Mouse (Mus musculus) midbrain, embryonic 14.5 days (tissue): ENCODE measurements around the gene Cep170. TPM values are rescaled to one million over a fixed set of nuclear protein-coding genes. Genes with fewer than 3 reads are reported as not detected.

Experiments used
- ATAC-seq: fragments of 200-750 bp; cut with Nextera tagmentation; 2 replicates; pipeline ENCODE4 v1.8.0; 2017; ENCODE audit warnings: moderate number of reproducible peaks, moderate library complexity; ENCODE audit not compliant: low FRiP score, low TSS enrichment
- DNase-seq: peaks from one replicate; pipeline ENCODE4 v3.0.0-alpha.2; 2015
- H3K27ac ChIP-seq: fragments of 300-500 bp; sonication (generic); replicated peaks from 2 replicates; pipeline ENCODE4 v1.5.1; 2014; ENCODE audit warnings: mild to moderate bottlenecking, low read depth, low read length, moderate library complexity
- H3K27me3 ChIP-seq: fragments of 300-500 bp; sonication (generic); 2 replicates; pipeline ENCODE4 v1.6.1; 2014; ENCODE audit warnings: low read length, control low read depth, mixed read lengths; ENCODE audit not compliant: control insufficient read depth, insufficient read depth
- H3K36me3 ChIP-seq: fragments of 300-500 bp; sonication (generic); 2 replicates; pipeline ENCODE4 v1.6.1; 2014; ENCODE audit warnings: low read length, control low read depth; ENCODE audit not compliant: control insufficient read depth, insufficient read depth
- H3K4me1 ChIP-seq: fragments of 300-500 bp; sonication (generic); 2 replicates; pipeline ENCODE4 v1.6.1; 2014; ENCODE audit warnings: mild to moderate bottlenecking, antibody characterized with exemption, low read length, control low read depth; ENCODE audit not compliant: control insufficient read depth, insufficient read depth
- H3K4me2 ChIP-seq: fragments of 300-500 bp; sonication (generic); 2 replicates; pipeline ENCODE4 v1.6.1; 2014; ENCODE audit warnings: mild to moderate bottlenecking, low read length, moderate library complexity
- H3K4me3 ChIP-seq: fragments of 300-500 bp; sonication (generic); replicated peaks from 2 replicates; pipeline ENCODE4 v1.5.1; 2014; ENCODE audit warnings: low read depth, low read length
- H3K9ac ChIP-seq: fragments of 300-500 bp; sonication (generic); replicated peaks from 2 replicates; pipeline ENCODE4 v1.6.1; 2014; ENCODE audit warnings: mild to moderate bottlenecking, low read length, moderate library complexity
- H3K9me3 ChIP-seq: fragments of 300-500 bp; sonication (generic); 2 replicates; pipeline ENCODE4 v1.6.1; 2016; ENCODE audit warnings: low read length, control low read depth, mixed read lengths; ENCODE audit not compliant: control insufficient read depth
- WGBS: fragments of 180-500 bp; shearing (Covaris S2); extraction: QIAGEN DNeasy Blood & Tissue Kit; methylation state at CpG from one replicate; pipeline ENCODE4 v1.1.7; 2014; 5-methylcytosine and 5-hydroxymethylcytosine counted together
- microRNA counts: library from miRNA; unstranded; fragments of <30 nt; microRNA quantifications from one replicate; lab custom pipeline; 2016
- microRNA-seq: library from miRNA; unstranded; fragments of <30 nt; microRNA quantifications from one replicate; pipeline ENCODE4, GENCODE M21; 2016
- polyA plus RNA-seq: library from polyadenylated mRNA; unstranded; fragments of >200 nt; fragmentation: Nextera tagmentation; extraction: Ambion mirVana; gene quantifications from 2 replicates; pipeline ENCODE4 v1.2.1, GENCODE M21; 2014

Cep170 gene
- polyA plus RNA-seq, 1 experiment from 2014 or later, result 182 TPM

DNA sequence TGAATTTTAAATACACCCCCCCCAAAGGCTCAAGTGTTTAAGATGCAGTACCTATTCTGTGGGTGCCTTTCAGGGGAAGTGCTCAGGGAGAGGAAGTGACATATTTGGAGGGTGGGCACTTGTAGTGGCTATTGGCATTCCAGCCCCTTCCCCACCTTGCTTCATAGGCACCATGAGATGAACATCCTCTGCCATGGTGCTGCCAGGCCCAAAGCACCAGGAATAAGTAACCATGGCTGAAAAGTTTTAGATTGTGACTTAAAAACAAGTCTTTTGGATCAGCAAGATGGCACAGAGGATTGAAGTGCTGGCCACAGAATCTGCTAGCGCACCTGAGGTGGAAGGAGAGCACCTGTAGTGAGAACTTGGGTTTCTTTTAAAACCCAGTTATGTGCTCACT lies 113.6 kb downstream of the Cep170 start:
- no peak overlapping the region for H3K9ac ChIP-seq

DNA sequence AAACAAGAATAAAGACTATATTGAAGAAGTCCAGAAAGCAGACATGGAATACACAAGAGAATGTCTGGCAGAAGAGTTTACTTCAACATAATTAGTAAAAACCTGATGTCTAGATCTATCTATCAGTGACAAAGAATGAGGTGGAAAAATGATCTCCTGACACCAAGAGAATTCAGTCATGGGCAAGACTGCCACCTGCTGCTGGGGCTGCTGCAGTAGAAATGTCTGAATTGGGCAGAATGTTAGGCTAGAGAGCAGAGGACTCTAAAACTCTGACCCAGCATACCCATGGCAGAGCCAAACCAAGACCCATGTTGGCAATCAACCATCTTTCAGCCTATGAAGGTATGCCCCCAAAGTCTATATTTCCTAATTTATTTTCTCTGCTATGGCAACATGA lies 114.1 kb downstream of the Cep170 start:
- no peak overlapping the region for H3K27ac ChIP-seq
- no peak for ATAC-seq
- H3K9me3 ChIP-seq, result no peaks in the 10 kb centered on the region
- H3K4me1 ChIP-seq, result no peaks in the 10 kb centered on the region
- H3K36me3 ChIP-seq, result no peaks in the 10 kb centered on the region
- H3K9ac ChIP-seq, result no peak overlapping the region
- H3K27me3 ChIP-seq, result no peaks in the 10 kb centered on the region
- no peak overlapping the region for H3K4me3 ChIP-seq
- H3K4me2 ChIP-seq, result no peak overlapping the region
- peak; percentile 68 for DNase-seq

More for the DNA sequence above, 113.6 kb downstream of the Cep170 start:
- Histone ChIP-seq H3K9me3 (no peaks in the 10 kb centered on the region), H3K36me3 (no peaks in the 10 kb centered on the region), H3K4me1 (no peaks in the 10 kb centered on the region), H3K4me2 (no peak overlapping the region), H3K27me3 (no peaks in the 10 kb centered on the region), H3K4me3 (no peak overlapping the region), H3K27ac (no peak overlapping the region)
- 93% methylated on average over 1 of the region's 1 CpGs for WGBS
- DNase-seq (no peak), ATAC-seq (no peak)

DNA sequence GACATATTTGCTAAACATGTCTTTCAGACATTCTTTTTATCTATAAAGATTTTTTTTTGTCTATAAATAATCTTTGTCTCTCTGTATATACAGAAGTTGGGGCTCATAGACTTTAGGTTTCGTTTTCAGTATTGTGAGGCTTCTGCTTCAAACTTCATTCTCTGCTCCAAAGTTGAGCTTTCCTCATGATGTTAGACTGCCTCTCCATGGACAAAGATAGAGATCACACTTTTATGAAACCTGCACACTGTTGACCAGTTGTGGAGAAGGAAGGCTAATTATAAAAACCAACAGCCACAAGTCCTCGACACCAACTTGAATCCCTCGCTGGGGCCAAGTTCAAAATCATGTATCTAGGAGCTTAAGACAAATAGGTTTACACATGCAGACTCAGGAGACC lies 115.2 kb downstream of the Cep170 start:
- Histone ChIP-seq H3K4me3 (no peak overlapping the region), H3K27ac (no peak overlapping the region), H3K9ac (no peak overlapping the region), H3K9me3 (no peaks in the 10 kb centered on the region), H3K4me2 (no peak overlapping the region), H3K4me1 (no peaks in the 10 kb centered on the region), H3K27me3 (no peaks in the 10 kb centered on the region), H3K36me3 (no peaks in the 10 kb centered on the region)
- peak; percentile 72 for DNase-seq
- WGBS, result 82% methylated on average over 3 of the region's 3 CpGs
- ATAC-seq, result no peak

DNA sequence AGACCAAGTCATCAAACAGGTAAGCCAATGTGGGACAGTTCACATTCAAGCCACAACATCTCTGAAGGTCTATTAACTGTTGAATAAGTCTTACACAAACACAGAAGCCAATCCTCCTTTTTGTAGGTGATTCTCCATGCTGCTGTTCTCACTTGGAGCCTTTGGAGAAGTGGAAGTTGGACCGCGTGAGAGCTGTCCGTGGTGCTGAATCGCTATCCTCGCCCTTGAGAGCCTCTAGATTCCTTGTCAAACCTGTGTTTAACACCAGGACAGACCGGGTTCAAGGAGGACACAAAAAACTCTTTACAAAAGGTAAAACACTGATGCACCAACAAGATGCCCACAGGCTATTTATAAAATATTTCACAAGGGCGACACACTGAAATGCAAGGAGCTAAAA lies 116.8 kb downstream of the Cep170 start:
- Histone ChIP-seq H3K4me2 (no peak overlapping the region), H3K9me3 (no peaks in the 10 kb centered on the region), H3K9ac (no peak overlapping the region), H3K27ac (no peak overlapping the region), H3K36me3 (no peaks in the 10 kb centered on the region), H3K27me3 (no peaks in the 10 kb centered on the region), H3K4me3 (no peak overlapping the region), H3K4me1 (no peaks in the 10 kb centered on the region)
- ATAC-seq (no peak), DNase-seq (peak; percentile 56)
- 17% methylated on average over 7 of the region's 7 CpGs for WGBS

DNA sequence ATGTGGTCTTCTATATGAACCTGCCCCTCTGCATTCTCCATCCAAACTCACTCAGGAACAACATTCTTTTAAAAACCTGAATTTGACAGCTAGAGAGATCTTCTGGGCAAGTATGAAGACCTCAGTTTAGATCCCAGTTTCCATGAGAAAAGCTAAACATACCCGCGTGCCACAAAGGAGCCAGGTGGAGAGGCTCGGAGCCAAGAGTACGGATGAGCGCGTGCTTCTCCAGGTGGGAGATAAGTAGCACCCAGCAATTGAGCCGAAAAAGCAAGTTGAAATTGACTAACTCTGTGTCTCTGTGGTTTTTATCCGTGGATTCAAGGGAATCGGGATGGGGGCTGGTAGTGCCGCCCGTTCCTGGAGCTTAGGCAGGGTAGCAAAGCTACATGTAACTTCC lies 122.8 kb downstream of the Cep170 start:
- Histone ChIP-seq H3K36me3 (no peaks in the 10 kb centered on the region), H3K4me1 (no peaks in the 10 kb centered on the region), H3K4me3 (no peak overlapping the region), H3K4me2 (no peak overlapping the region), H3K9ac (no peak overlapping the region), H3K9me3 (no peaks in the 10 kb centered on the region), H3K27me3 (no peaks in the 10 kb centered on the region), H3K27ac (no peak overlapping the region)
- DNase-seq, result no peak
- no peak for ATAC-seq
- 95% methylated on average over 11 of the region's 11 CpGs for WGBS

DNA sequence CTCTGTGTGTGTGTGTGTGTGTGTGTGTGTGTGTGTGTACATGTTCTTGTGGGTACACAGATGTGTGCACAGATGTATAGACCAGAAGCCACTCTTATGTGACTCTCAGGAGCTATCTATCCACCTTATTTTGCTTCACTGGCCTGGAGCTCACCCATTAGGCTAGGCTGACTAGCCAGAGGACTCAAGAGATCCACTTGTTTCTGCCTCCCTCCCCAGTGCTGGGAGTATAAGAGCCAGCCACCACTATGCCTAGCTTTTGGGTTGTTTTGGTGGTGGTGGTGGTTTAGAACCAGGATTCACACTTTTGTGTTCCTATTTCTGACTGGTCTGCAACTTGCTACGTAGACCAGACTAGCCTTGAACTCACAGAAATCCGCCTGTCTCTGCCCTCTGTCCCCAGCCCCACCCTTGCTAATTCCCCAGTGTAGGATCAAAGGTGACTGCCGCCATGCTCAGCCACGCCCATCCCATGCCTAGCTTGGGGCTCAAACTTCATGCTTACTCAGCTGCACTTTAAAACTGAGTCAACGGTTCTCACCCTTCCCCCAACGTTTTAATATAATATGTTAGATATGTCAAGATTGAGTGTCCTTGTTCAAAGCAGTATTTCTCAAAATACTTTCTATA lies 125.5 kb downstream of the Cep170 start:
- no peaks in the 10 kb centered on the region for H3K36me3 ChIP-seq
- H3K27ac ChIP-seq, result no peak overlapping the region
- no peaks in the 10 kb centered on the region for H3K9me3 ChIP-seq
- H3K4me3 ChIP-seq, result no peak overlapping the region
- WGBS, result 90% methylated on average over 6 of the region's 6 CpGs
- ATAC-seq (no peak), DNase-seq (no peak)
- H3K9ac ChIP-seq, result no peak overlapping the region
- H3K27me3 ChIP-seq, result no peaks in the 10 kb centered on the region
- H3K4me2 ChIP-seq, result no peak overlapping the region
- H3K4me1 ChIP-seq, result no peaks in the 10 kb centered on the region

MicroRNA genes within 50 kb of the gene (microRNA counts, 519-probe panel; counts per million panel counts)
- microRNA mmu-miR-350 (lab: Ali Mortazavi, UCI), result 5,368 counts per million, percentile 59 among the panel's probes with 10 or more counts

Small RNAs within 50 kb of the gene (microRNA-seq; reads per million reads assigned to microRNA genes)
- 666 reads per million, percentile 77 among the genes with 10 or more reads in this experiment for gene Mir350

Other genes with a start within 250 kb of the Cep170 start
- 22.8 and 23.5 TPM in 2 replicates for gene Sdccag8, start 593 bp upstream of the Cep170 start, polyA plus RNA-seq